Mouse (Mus musculus) midbrain, embryonic 12.5 days (tissue): ENCODE measurements around the gene Klhl8. TPM values are rescaled to one million over a fixed set of nuclear protein-coding genes. Genes with fewer than 3 reads are reported as not detected.
A peak's percentile ranks its signal among the peaks of the same experiment; 100 is the strongest.

ENCODE experiments used
- ATAC-seq: fragments of 200-750 bp; cut with Nextera tagmentation; 2 replicates; pipeline ENCODE4 v1.8.0; 2017; ENCODE audit warnings: low read depth, moderate TSS enrichment, moderate library complexity; ENCODE audit not compliant: low FRiP score
- H3K27ac ChIP-seq: fragments of 300-500 bp; sonication (generic); replicated peaks from 2 replicates; pipeline ENCODE4 v1.5.1; 2016; ENCODE audit warnings: mild to moderate bottlenecking
- H3K27me3 ChIP-seq: fragments of 300-500 bp; sonication (generic); 2 replicates; pipeline ENCODE4 v1.6.1; 2016; ENCODE audit warnings: mild to moderate bottlenecking
- H3K36me3 ChIP-seq: fragments of 300-500 bp; sonication (generic); 2 replicates; pipeline ENCODE4 v1.6.1; 2016
- H3K4me1 ChIP-seq: fragments of 300-500 bp; sonication (generic); 2 replicates; pipeline ENCODE4 v1.6.1; 2016
- H3K4me2 ChIP-seq: fragments of 300-500 bp; sonication (generic); replicated peaks from 2 replicates; pipeline ENCODE4 v1.6.1; 2016; ENCODE audit warnings: mild to moderate bottlenecking, moderate library complexity
- H3K4me3 ChIP-seq: fragments of 300-500 bp; sonication (generic); 2 replicates; pipeline ENCODE4 v1.5.1; 2016; ENCODE audit warnings: mild to moderate bottlenecking
- H3K9ac ChIP-seq: fragments of 300-500 bp; sonication (generic); replicated peaks from 2 replicates; pipeline ENCODE4 v1.6.1; 2016; ENCODE audit warnings: mild to moderate bottlenecking, moderate library complexity
- H3K9me3 ChIP-seq: fragments of 300-500 bp; sonication (generic); 2 replicates; pipeline ENCODE4 v1.6.1; 2016; ENCODE audit warnings: mild to moderate bottlenecking
- WGBS: fragments of 180-500 bp; shearing (Covaris S2); methylation state at CpG from one replicate; pipeline ENCODE4 v1.1.7; 2016; 5-methylcytosine and 5-hydroxymethylcytosine counted together
- polyA plus RNA-seq: library from polyadenylated mRNA; unstranded; fragments of >200 nt; fragmentation: Nextera tagmentation; extraction: Ambion mirVana; gene quantifications from 2 replicates; pipeline ENCODE4 v1.2.1, GENCODE M21; 2016

Gene Klhl8
- polyA plus RNA-seq, 1 experiment from 2014 or later, result 16.8 TPM

DNA sequence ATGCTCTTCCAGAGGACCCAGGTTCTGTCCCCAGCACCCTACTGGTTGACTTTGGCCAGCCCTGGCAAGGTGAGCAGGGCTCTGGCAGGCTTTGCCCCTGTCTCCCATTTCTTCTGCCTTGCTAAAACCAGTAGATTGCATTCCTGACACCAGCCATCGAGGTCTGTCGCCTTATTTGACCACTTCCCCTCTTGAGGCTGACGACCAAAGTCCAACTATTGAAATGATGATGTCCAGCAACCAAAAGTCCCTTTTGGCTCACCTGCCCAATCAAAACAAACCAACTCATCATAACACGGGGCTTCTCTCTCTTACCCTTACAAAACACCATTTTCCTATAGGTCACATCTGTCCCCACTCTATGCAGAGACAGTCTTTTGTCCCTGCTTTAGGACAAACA is 2.1 kb upstream of the Klhl8 start:
- Histone ChIP-seq H3K4me1 (peaks cover 6% of the 10 kb centered on the region), H3K9ac (no peak overlapping the region), H3K4me2 (no peak overlapping the region), H3K9me3 (no peaks in the 10 kb centered on the region), H3K27ac (no peak overlapping the region), H3K4me3 (no peak overlapping the region), H3K36me3 (no peaks in the 10 kb centered on the region), H3K27me3 (peaks cover 5% of the 10 kb centered on the region; the same call in 1 of the 2 replicates)
- 83% methylated on average over 4 of the region's 4 CpGs for WGBS
- no peak for ATAC-seq

DNA sequence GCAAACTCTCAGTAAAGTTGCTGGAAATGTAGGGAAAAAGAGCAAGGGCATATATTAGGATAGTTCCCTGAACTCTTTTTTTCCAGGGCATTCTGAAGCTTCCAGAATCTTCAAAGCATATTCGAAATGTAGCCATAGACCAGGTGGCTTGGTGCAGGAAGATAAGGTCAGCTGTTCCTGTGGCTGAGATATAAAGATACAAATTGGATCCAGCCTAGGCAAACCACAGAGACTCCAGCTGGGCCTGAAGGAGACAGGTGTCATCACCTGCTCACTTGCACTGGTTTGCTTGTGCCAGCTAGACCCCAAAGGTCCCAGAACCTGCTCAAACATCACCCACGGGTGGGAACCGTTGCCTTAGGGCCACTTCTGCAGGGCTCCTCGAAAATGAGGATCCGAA is 496 bp upstream of the Klhl8 start:
- no peak for ATAC-seq
- Histone ChIP-seq H3K9ac (no peak overlapping the region), H3K4me1 (peaks cover 6% of the 10 kb centered on the region), H3K27me3 (peaks cover 5% of the 10 kb centered on the region; the same call in 1 of the 2 replicates), H3K36me3 (no peaks in the 10 kb centered on the region), H3K4me2 (peak overlapping the region; percentile 35), H3K4me3 (no peak overlapping the region), H3K9me3 (no peaks in the 10 kb centered on the region), H3K27ac (no peak overlapping the region)
- 85% methylated on average over 5 of the region's 5 CpGs for WGBS

DNA sequence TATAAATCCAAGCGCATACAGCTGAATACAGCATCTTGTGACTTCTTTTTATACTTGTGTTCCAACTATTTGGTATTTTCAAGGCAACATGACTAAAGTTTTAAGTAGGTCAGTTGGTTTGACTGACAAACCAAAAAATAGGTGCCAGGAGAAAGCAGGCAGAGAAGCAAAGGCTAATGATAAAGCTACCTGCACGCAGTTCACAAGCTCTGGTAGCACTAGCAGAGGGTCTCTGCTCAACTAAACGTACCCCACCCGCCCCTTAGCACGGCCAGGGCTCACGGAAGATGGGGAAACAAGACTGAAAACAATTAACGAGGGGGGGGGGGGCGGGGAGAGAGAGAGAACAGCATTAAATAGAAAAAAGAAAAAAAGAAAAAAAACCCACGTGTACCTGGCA is 903 bp downstream of the Klhl8 start:
- Histone ChIP-seq H3K4me3 (peak overlapping the region; percentile 87), H3K4me2 (peak overlapping the region; percentile 77), H3K9me3 (no peaks in the 10 kb centered on the region), H3K36me3 (no peaks in the 10 kb centered on the region), H3K9ac (peak overlapping the region; percentile 85; the same call in 1 of the 2 replicates), H3K27ac (no peak overlapping the region), H3K27me3 (peaks cover 5% of the 10 kb centered on the region; the same call in 1 of the 2 replicates), H3K4me1 (peaks cover 6% of the 10 kb centered on the region)
- no peak for ATAC-seq
- WGBS, result 19% methylated on average over 8 of the region's 9 CpGs

DNA sequence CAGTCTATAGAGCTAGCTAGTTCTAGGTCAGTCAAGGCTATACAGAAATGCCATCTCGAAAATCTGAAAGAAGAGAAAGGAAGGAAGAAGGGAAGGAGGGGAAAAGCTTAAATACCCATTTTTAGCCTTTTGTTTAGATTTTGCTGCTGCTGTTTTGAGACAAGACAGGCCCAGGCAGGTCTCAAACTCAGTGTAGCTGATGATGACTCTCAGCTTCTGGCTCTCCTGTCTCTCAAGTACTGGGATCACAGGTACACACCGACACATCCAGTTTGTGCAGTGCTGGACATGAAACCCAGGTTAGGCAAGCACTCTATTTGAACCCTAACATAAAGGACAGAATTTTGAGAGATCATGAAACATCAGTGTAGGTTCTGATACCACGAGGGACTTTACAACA is 1.6 kb downstream of the Klhl8 start:
- Histone ChIP-seq H3K27me3 (peaks cover 5% of the 10 kb centered on the region; the same call in 1 of the 2 replicates), H3K4me2 (no peak overlapping the region), H3K36me3 (no peaks in the 10 kb centered on the region), H3K9me3 (no peaks in the 10 kb centered on the region), H3K27ac (no peak overlapping the region), H3K9ac (no peak overlapping the region), H3K4me1 (peaks cover 6% of the 10 kb centered on the region), H3K4me3 (no peak overlapping the region)
- no peak for ATAC-seq
- WGBS, result 81% methylated on average over 3 of the region's 3 CpGs

DNA sequence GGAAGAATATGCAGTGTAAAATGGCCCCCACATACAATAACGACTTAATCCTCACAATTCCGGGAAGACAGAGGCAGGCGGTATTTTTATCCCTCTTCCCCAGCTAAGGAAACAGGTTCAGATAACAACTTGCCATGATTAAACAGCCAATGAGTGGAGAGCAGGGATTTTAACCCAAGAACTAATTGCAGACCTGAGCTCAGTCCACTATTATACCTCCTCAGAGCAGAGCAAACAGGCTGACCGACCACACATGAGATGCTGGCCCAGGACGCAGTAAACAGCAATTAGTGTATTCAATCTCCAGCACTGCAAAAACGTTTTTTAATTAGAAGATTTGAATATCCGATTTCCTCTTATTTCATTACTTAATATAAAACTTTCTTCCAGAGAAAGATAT is 2.2 kb downstream of the Klhl8 start:
- H3K4me2 ChIP-seq, result no peak overlapping the region
- WGBS, result 59% methylated on average over 7 of the region's 7 CpGs
- peaks cover 5% of the 10 kb centered on the region; the same call in 1 of the 2 replicates for H3K27me3 ChIP-seq
- H3K27ac ChIP-seq, result no peak overlapping the region
- H3K9me3 ChIP-seq, result no peaks in the 10 kb centered on the region
- peaks cover 6% of the 10 kb centered on the region for H3K4me1 ChIP-seq
- ATAC-seq, result no peak
- H3K36me3 ChIP-seq, result no peaks in the 10 kb centered on the region
- no peak overlapping the region for H3K4me3 ChIP-seq
- no peak overlapping the region for H3K9ac ChIP-seq

DNA sequence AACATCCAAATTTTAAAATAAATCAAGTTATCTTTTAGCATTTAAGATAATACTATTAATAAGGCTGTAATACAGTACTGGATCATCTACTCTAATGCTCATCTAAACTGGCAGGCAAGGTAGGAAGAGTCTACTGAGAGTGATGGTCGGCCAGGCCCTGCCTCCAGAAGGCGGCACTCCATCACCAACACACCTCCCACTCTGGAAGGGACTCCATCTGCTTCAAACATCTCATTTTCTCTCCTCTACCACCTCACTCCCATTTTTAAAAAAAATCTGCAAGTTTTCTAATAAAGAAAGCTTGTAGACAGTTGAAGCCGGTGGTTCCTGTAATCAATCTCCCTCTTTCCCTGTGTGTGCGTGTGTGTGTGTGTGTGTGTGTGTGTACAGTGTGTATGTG is 3.2 kb downstream of the Klhl8 start:
- no peak overlapping the region for H3K9ac ChIP-seq
- peaks cover 6% of the 10 kb centered on the region for H3K4me1 ChIP-seq
- no peaks in the 10 kb centered on the region for H3K36me3 ChIP-seq
- no peak overlapping the region for H3K27ac ChIP-seq
- no peak overlapping the region for H3K4me3 ChIP-seq
- no peaks in the 10 kb centered on the region for H3K9me3 ChIP-seq
- 95% methylated on average over 4 of the region's 4 CpGs for WGBS
- H3K27me3 ChIP-seq, result no peaks in the 10 kb centered on the region
- no peak overlapping the region for H3K4me2 ChIP-seq
- ATAC-seq, result no peak

DNA sequence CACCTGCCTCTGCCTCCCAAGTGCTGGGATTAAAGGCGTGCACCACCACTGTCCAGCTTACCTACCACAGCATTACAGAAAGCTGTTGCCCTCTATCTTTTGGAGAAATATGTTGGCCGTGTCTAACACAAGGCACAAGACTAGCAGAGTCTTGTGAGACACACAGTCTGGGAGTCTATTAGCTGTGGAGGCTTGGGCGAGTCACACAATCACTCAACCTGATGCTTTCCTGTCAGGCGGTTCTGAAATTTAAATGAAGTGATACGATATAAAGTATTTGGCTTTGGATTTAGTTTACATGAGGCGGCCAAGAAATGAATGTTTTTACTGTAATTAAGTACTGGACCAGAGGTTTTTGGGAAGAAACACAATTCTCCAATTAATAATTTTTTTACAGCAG is 4.9 kb downstream of the Klhl8 start:
- no peak overlapping the region for H3K9ac ChIP-seq
- no peak overlapping the region for H3K4me2 ChIP-seq
- H3K9me3 ChIP-seq, result no peaks in the 10 kb centered on the region
- H3K36me3 ChIP-seq, result no peaks in the 10 kb centered on the region
- H3K27ac ChIP-seq, result no peak overlapping the region
- H3K4me3 ChIP-seq, result no peak overlapping the region
- 94% methylated on average over 6 of the region's 6 CpGs for WGBS
- no peaks in the 10 kb centered on the region for H3K27me3 ChIP-seq
- peaks cover 6% of the 10 kb centered on the region for H3K4me1 ChIP-seq
- ATAC-seq, result no peak

DNA sequence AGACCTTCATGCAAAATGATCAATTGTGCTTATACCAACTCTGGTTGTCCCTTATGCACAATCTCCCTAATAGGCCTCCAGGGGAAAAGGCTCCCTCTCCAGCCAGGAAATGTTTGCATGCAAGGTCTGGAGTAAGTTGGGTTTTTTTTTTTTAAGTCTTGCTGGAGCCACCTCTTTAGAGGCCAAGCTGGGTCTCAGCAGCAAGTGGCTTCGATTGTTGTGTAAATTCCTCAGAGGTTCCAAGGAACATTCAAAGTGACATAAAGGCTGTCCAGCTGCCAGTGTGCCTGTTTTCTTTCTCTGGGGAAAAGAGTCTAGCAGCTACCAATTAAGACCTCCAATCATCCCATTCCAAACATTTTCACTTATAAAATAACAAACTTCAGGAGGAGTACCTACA is 12.7 kb downstream of the Klhl8 start:
- Histone ChIP-seq H3K36me3 (no peaks in the 10 kb centered on the region), H3K9ac (no peak overlapping the region), H3K9me3 (no peaks in the 10 kb centered on the region), H3K4me1 (peaks cover 5% of the 10 kb centered on the region; the same call in 1 of the 2 replicates), H3K4me3 (no peak overlapping the region), H3K27ac (no peak overlapping the region), H3K4me2 (no peak overlapping the region), H3K27me3 (no peaks in the 10 kb centered on the region)
- no peak for ATAC-seq
- WGBS, result 15% methylated on average over 1 of the region's 1 CpGs

DNA sequence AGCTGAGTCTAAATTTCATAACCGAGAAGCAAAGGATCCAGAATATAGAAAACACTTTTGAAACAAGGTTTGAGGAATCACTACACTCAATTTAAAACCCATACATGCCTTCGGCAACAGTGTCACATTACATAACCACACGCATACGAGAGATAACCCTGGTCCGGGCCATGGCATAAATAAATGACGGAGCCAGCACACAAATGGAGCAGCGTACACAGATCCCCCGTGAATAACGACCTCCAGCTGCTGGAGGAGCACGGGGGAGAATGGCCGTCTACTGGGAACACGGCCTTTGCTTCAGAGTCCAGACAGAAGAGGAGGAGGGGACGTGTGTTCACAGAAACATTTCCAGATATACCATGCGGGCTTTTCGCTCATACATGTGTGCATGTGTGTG is 21.3 kb downstream of the Klhl8 start:
- Histone ChIP-seq H3K4me3 (no peak overlapping the region), H3K36me3 (no peaks in the 10 kb centered on the region), H3K9ac (no peak overlapping the region), H3K27ac (no peak overlapping the region), H3K4me1 (no peaks in the 10 kb centered on the region), H3K4me2 (no peak overlapping the region), H3K9me3 (no peaks in the 10 kb centered on the region), H3K27me3 (no peaks in the 10 kb centered on the region)
- ATAC-seq, result no peak
- 82% methylated on average over 15 of the region's 15 CpGs for WGBS

DNA sequence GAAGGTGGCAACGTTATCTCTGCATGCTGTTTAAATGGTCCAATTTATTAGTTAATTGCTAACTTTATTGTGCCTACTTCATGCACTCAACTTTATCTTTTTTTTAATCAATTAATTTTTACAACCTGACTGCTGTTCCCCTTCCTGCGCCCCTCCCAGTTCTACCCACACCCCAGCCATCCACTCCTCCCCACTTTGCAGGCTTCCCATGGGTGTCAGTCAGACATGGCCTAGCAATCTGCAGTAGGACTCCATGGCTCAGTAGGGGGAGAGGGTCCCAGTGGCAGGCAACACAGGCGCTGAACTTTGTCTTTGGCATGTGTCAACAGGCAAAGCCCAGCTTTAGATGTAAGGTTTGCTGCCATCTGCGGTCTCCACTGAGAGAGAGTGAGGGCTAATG is 47.3 kb downstream of the Klhl8 start:
- H3K27me3 ChIP-seq, result no peaks in the 10 kb centered on the region
- ATAC-seq, result no peak
- no peaks in the 10 kb centered on the region for H3K4me1 ChIP-seq
- no peak overlapping the region for H3K4me2 ChIP-seq
- H3K9ac ChIP-seq, result no peak overlapping the region
- 85% methylated on average over 4 of the region's 4 CpGs for WGBS
- no peaks in the 10 kb centered on the region for H3K9me3 ChIP-seq
- no peak overlapping the region for H3K27ac ChIP-seq
- H3K36me3 ChIP-seq, result peaks cover 16% of the 10 kb centered on the region; the same call in 1 of the 2 replicates
- H3K4me3 ChIP-seq, result no peak overlapping the region

DNA sequence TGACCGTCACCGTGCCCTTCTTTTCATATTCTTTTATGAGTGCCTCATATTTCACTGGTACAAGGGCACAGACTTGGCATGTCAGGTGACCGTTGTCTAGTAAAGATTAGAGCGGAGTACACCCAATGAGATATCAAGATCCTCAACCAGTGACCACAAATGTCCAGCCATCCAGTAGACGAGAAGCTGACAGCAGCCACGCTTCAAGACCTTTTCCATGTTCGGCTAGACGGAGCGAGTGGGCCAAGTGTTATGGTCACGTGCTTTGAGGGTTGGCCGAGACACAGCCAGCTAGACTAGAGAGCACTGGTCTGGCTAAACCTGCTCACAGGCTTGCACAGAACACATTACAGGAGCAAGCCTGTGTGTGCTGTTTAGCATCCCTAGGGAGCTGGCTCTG is 50.4 kb downstream of the Klhl8 start:
- Histone ChIP-seq H3K9me3 (no peaks in the 10 kb centered on the region), H3K4me3 (no peak overlapping the region), H3K27ac (no peak overlapping the region), H3K4me2 (no peak overlapping the region), H3K36me3 (peaks cover 10% of the 10 kb centered on the region; the same call in 1 of the 2 replicates), H3K4me1 (no peaks in the 10 kb centered on the region), H3K9ac (no peak overlapping the region), H3K27me3 (no peaks in the 10 kb centered on the region)
- WGBS, result 96% methylated on average over 11 of the region's 11 CpGs
- ATAC-seq, result no peak

DNA sequence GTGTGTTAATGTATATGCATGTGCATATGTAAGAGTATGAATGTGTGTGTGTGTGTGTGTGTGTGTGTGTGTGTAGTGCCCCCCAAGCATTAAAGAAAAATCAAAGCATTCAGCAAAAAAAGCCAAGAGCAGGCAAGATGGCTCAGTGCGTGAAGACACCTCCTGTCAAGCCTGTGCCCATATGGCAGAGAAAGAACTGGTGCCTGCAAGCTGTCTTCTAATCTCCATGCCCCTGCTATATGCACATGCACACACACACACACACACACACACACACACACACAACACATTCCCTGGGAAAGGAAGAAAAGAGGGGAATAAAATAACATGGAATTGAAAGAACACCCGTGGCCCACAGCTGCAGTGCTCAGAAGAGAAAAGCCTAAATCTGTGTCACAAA is 53.9 kb downstream of the Klhl8 start:
- WGBS, result 93% methylated on average over 2 of the region's 2 CpGs

DNA sequence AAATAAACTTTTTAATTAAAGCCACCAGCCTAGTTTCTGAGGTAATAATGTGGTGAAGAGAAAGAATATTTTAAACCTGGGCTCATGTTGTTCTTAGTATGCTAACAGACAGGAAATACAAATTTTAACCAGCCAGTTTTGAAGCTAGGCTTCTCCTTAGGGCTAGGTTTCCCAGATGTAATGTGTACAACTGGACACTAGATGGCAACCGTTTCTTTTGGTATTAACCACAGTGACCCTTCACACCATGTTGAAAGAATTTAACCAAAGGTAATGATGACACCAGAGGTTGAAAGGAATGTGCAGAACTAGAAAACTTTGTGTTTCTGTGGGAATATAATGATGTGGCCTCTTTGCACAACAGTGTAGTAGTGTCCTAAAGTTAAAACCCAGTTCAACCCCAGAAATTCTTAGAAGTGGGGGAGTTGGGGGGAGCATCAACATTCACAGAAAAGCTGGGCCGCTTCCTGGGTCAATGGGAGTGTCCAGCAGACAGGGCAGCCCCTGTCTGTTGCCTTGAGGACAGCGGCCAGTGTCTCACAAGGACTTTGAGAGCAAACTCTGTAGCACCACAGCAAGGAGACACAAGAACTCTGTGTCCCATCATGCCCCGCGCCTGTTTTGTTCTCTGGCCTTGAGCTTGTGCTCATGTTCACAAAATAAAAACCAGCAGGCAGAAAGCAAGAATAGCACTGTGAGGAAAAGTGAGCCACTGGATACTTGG is 54.6 kb downstream of the Klhl8 start:
- Histone ChIP-seq H3K9ac (no peak overlapping the region), H3K36me3 (no peaks in the 10 kb centered on the region), H3K4me2 (no peak overlapping the region), H3K27ac (no peak overlapping the region), H3K9me3 (no peaks in the 10 kb centered on the region), H3K4me1 (no peaks in the 10 kb centered on the region), H3K27me3 (no peaks in the 10 kb centered on the region), H3K4me3 (no peak overlapping the region)
- ATAC-seq, result peak; percentile 55; the same call in 1 of the 2 replicates
- WGBS, result 63% methylated on average over 5 of the region's 5 CpGs

More for the DNA sequence above, 53.9 kb downstream of the Klhl8 start:
- ATAC-seq, result no peak
- H3K36me3 ChIP-seq, result no peaks in the 10 kb centered on the region
- H3K27ac ChIP-seq, result no peak overlapping the region
- H3K9ac ChIP-seq, result no peak overlapping the region
- H3K4me3 ChIP-seq, result no peak overlapping the region
- H3K27me3 ChIP-seq, result no peaks in the 10 kb centered on the region
- H3K9me3 ChIP-seq, result no peaks in the 10 kb centered on the region
- no peaks in the 10 kb centered on the region for H3K4me1 ChIP-seq
- no peak overlapping the region for H3K4me2 ChIP-seq
